Mouse (Mus musculus) midbrain, embryonic 14.5 days (tissue): ENCODE measurements around the gene Pdcl. TPM values are rescaled to one million over a fixed set of nuclear protein-coding genes. Genes with fewer than 3 reads are reported as not detected.

Source experiments
- ATAC-seq: fragments of 200-750 bp; cut with Nextera tagmentation; 2 replicates; pipeline ENCODE4 v1.8.0; 2017; ENCODE audit warnings: moderate number of reproducible peaks, moderate library complexity; ENCODE audit not compliant: low FRiP score, low TSS enrichment
- DNase-seq: peaks from one replicate; pipeline ENCODE4 v3.0.0-alpha.2; 2015
- H3K27ac ChIP-seq: fragments of 300-500 bp; sonication (generic); replicated peaks from 2 replicates; pipeline ENCODE4 v1.5.1; 2014; ENCODE audit warnings: mild to moderate bottlenecking, low read depth, low read length, moderate library complexity
- H3K27me3 ChIP-seq: fragments of 300-500 bp; sonication (generic); 2 replicates; pipeline ENCODE4 v1.6.1; 2014; ENCODE audit warnings: low read length, control low read depth, mixed read lengths; ENCODE audit not compliant: control insufficient read depth, insufficient read depth
- H3K36me3 ChIP-seq: fragments of 300-500 bp; sonication (generic); 2 replicates; pipeline ENCODE4 v1.6.1; 2014; ENCODE audit warnings: low read length, control low read depth; ENCODE audit not compliant: control insufficient read depth, insufficient read depth
- H3K4me1 ChIP-seq: fragments of 300-500 bp; sonication (generic); 2 replicates; pipeline ENCODE4 v1.6.1; 2014; ENCODE audit warnings: mild to moderate bottlenecking, antibody characterized with exemption, low read length, control low read depth; ENCODE audit not compliant: control insufficient read depth, insufficient read depth
- H3K4me2 ChIP-seq: fragments of 300-500 bp; sonication (generic); 2 replicates; pipeline ENCODE4 v1.6.1; 2014; ENCODE audit warnings: mild to moderate bottlenecking, low read length, moderate library complexity
- H3K4me3 ChIP-seq: fragments of 300-500 bp; sonication (generic); replicated peaks from 2 replicates; pipeline ENCODE4 v1.5.1; 2014; ENCODE audit warnings: low read depth, low read length
- H3K9ac ChIP-seq: fragments of 300-500 bp; sonication (generic); replicated peaks from 2 replicates; pipeline ENCODE4 v1.6.1; 2014; ENCODE audit warnings: mild to moderate bottlenecking, low read length, moderate library complexity
- H3K9me3 ChIP-seq: fragments of 300-500 bp; sonication (generic); 2 replicates; pipeline ENCODE4 v1.6.1; 2016; ENCODE audit warnings: low read length, control low read depth, mixed read lengths; ENCODE audit not compliant: control insufficient read depth
- WGBS: fragments of 180-500 bp; shearing (Covaris S2); extraction: QIAGEN DNeasy Blood & Tissue Kit; methylation state at CpG from one replicate; pipeline ENCODE4 v1.1.7; 2014; 5-methylcytosine and 5-hydroxymethylcytosine counted together
- polyA plus RNA-seq: library from polyadenylated mRNA; unstranded; fragments of >200 nt; fragmentation: Nextera tagmentation; extraction: Ambion mirVana; gene quantifications from 2 replicates; pipeline ENCODE4 v1.2.1, GENCODE M21; 2014

Gene Pdcl
- polyA plus RNA-seq = 59.2 and 77.6 TPM in 2 replicates

GRCm38 (mm10) chr2:37358633-37359540 is at the start of gene Pdcl:
Pdcl (minus strand) TSS chr2:37359332.
- DNase-seq (peak; percentile 95), ATAC-seq (peak; percentile 97)
- peak within 1 kb of the TSS; percentile 80 for H3K4me3 ChIP-seq
- under 1% methylated on average over 42 of the region's 42 CpGs for WGBS
- H3K27ac ChIP-seq = peak within 1 kb of the TSS; percentile 93
- H3K36me3 ChIP-seq = peaks cover 31% of the 10 kb centered on the region
- peaks cover 6% of the 10 kb centered on the region; the same call in 1 of the 2 replicates for H3K4me1 ChIP-seq
- peak within 1 kb of the TSS; percentile 77 for H3K4me2 ChIP-seq
- peak within 1 kb of the TSS; percentile 70 for H3K9ac ChIP-seq
- H3K27me3 ChIP-seq = no peaks in the 10 kb centered on the region
- no peaks in the 10 kb centered on the region for H3K9me3 ChIP-seq

- no peaks in the 10 kb centered on the region for H3K4me1 ChIP-seq
- ATAC-seq (no peak), DNase-seq (peak; percentile 41)
- H3K27me3 ChIP-seq = no peaks in the 10 kb centered on the region
- WGBS = 57% methylated on average over 1 of the region's 1 CpGs
- no peak overlapping the region for H3K4me3 ChIP-seq
- H3K4me2 ChIP-seq = no peak overlapping the region
- H3K36me3 ChIP-seq = peaks cover 43% of the 10 kb centered on the region
- no peak overlapping the region for H3K27ac ChIP-seq
- H3K9ac ChIP-seq = no peak overlapping the region
- no peaks in the 10 kb centered on the region for H3K9me3 ChIP-seq
These were observed 36.4 kb upstream of the Pdcl start for GRCm38 (mm10) chr2:37395539-37395938.

GRCm38 (mm10) chr2:37382921-37383320 is 23.8 kb upstream of the Pdcl start:
- ATAC-seq (no peak), DNase-seq (no peak)
- H3K4me3 ChIP-seq = no peak overlapping the region
- H3K4me2 ChIP-seq = no peak overlapping the region
- no peak overlapping the region for H3K9ac ChIP-seq
- H3K27ac ChIP-seq = no peak overlapping the region
- H3K4me1 ChIP-seq = no peaks in the 10 kb centered on the region
- H3K36me3 ChIP-seq = peaks cover 59% of the 10 kb centered on the region
- WGBS = 95% methylated on average over 9 of the region's 9 CpGs
- no peaks in the 10 kb centered on the region for H3K27me3 ChIP-seq
- no peaks in the 10 kb centered on the region for H3K9me3 ChIP-seq

GRCm38 (mm10) chr2:37380189-37380588 is 21.1 kb upstream of the Pdcl start:
- Histone ChIP-seq H3K4me3 (no peak overlapping the region), H3K4me2 (no peak overlapping the region), H3K4me1 (no peaks in the 10 kb centered on the region), H3K27me3 (no peaks in the 10 kb centered on the region), H3K27ac (no peak overlapping the region), H3K36me3 (peaks cover 65% of the 10 kb centered on the region), H3K9ac (no peak overlapping the region), H3K9me3 (no peaks in the 10 kb centered on the region)
- ATAC-seq (no peak), DNase-seq (peak; percentile 79)
- 63% methylated on average over 2 of the region's 2 CpGs for WGBS

- WGBS = 98% methylated on average over 1 of the region's 1 CpGs
- no peak overlapping the region for H3K4me3 ChIP-seq
- ATAC-seq = no peak
These were observed 16.9 kb upstream of the Pdcl start for GRCm38 (mm10) chr2:37376018-37376417.

GRCm38 (mm10) chr2:37370651-37371050 is 11.5 kb upstream of the Pdcl start:
- no peak overlapping the region for H3K4me3 ChIP-seq
- no peak overlapping the region for H3K27ac ChIP-seq
- H3K9me3 ChIP-seq = no peaks in the 10 kb centered on the region
- WGBS = 94% methylated on average over 2 of the region's 2 CpGs
- H3K4me2 ChIP-seq = no peak overlapping the region
- DNase-seq (no peak), ATAC-seq (no peak)
- H3K36me3 ChIP-seq = peaks cover 28% of the 10 kb centered on the region
- H3K9ac ChIP-seq = no peak overlapping the region
- no peaks in the 10 kb centered on the region for H3K4me1 ChIP-seq
- no peaks in the 10 kb centered on the region for H3K27me3 ChIP-seq

More at GRCm38 (mm10) chr2:37376018-37376417, 16.9 kb upstream of the Pdcl start:
- DNase-seq = no peak
- Histone ChIP-seq H3K4me1 (no peaks in the 10 kb centered on the region), H3K27ac (no peak overlapping the region), H3K4me2 (no peak overlapping the region), H3K36me3 (peaks cover 60% of the 10 kb centered on the region), H3K27me3 (no peaks in the 10 kb centered on the region), H3K9ac (no peak overlapping the region), H3K9me3 (no peaks in the 10 kb centered on the region)

GRCm38 (mm10) chr2:37359908-37360307 is 776 bp upstream of the Pdcl start:
- Histone ChIP-seq H3K4me1 (peaks cover 6% of the 10 kb centered on the region; the same call in 1 of the 2 replicates), H3K27me3 (no peaks in the 10 kb centered on the region), H3K9ac (no peak overlapping the region), H3K9me3 (no peaks in the 10 kb centered on the region), H3K4me2 (peak overlapping the region; percentile 77), H3K27ac (no peak overlapping the region), H3K36me3 (peaks cover 22% of the 10 kb centered on the region), H3K4me3 (no peak overlapping the region)
- 89% methylated on average over 2 of the region's 2 CpGs for WGBS
- no peak for DNase-seq
- ATAC-seq = no peak

GRCm38 (mm10) chr2:37355571-37355970 is 3.6 kb downstream of the Pdcl start:
- 98% methylated on average over 5 of the region's 5 CpGs for WGBS
- Histone ChIP-seq H3K9ac (no peak overlapping the region), H3K9me3 (no peaks in the 10 kb centered on the region), H3K27ac (no peak overlapping the region), H3K27me3 (no peaks in the 10 kb centered on the region), H3K36me3 (peaks cover 61% of the 10 kb centered on the region), H3K4me3 (no peak overlapping the region), H3K4me2 (no peak overlapping the region), H3K4me1 (peaks cover 6% of the 10 kb centered on the region; the same call in 1 of the 2 replicates)
- DNase-seq = no peak
- ATAC-seq = no peak

- no peak overlapping the region for H3K4me2 ChIP-seq
- WGBS = 91% methylated on average over 7 of the region's 7 CpGs
- H3K4me3 ChIP-seq = no peak overlapping the region
- no peak overlapping the region for H3K9ac ChIP-seq
- H3K27ac ChIP-seq = no peak overlapping the region
- DNase-seq (no peak), ATAC-seq (no peak)
- peaks cover 69% of the 10 kb centered on the region for H3K36me3 ChIP-seq
- H3K9me3 ChIP-seq = no peaks in the 10 kb centered on the region
- H3K4me1 ChIP-seq = no peaks in the 10 kb centered on the region
- no peaks in the 10 kb centered on the region for H3K27me3 ChIP-seq
These were observed 7.5 kb downstream of the Pdcl start for GRCm38 (mm10) chr2:37351671-37352070.
